Mouse (Mus musculus) layer of hippocampus, adult 6 months (tissue): Measurements from ENCODE around the gene Tnpo2. TPM values are rescaled to one million over a fixed set of nuclear protein-coding genes. Genes with fewer than 3 reads are reported as not detected.

Source experiments
- long read RNA-seq, 2 experiments: library from polyadenylated mRNA; unstranded; transcript quantifications; one replicate each; pipeline ENCODE4 v2.0.0; 2019 to 2020
- microRNA-seq: library from miRNA; unstranded; fragments of <30 nt; microRNA quantifications from one replicate; pipeline ENCODE4 v1.2.0, GENCODE M21; 2020
- polyA plus RNA-seq: library from polyadenylated mRNA; unstranded; fragments of <200 nt; fragmentation: Nextera tagmentation; gene quantifications from 2 replicates; pipeline ENCODE4 v1.2.3, GENCODE M21; 2021

Tnpo2 gene
- 24.3 and 26.5 TPM in 2 replicates for polyA plus RNA-seq
- long read RNA-seq, experiment 1, partial matches to known transcripts: 0 of 9 reads
- long read RNA-seq, experiment 1, other reads (novel, unspliced or antisense): 9 of 9 reads
- long read RNA-seq, experiment 2, full-length matches to known transcripts: 5 of 72 reads
- long read RNA-seq, experiment 2, partial matches to known transcripts: 10 of 72 reads
- long read RNA-seq, experiment 2, other reads (novel, unspliced or antisense): 57 of 72 reads

GRCm38 (mm10) chr8:85036718-85037365, at the start of gene Tnpo2:
Tnpo2 (plus strand) TSS chr8:85036915.

GRCm38 (mm10) chr8:84990349-84990748, 46.4 kb upstream of the Tnpo2 start, which contains the start of gene Hook2:
Hook2 (plus strand) TSS chr8:84990603.

GRCm38 (mm10) chr8:85014431-85014830, 22.3 kb upstream of the Tnpo2 start, which contains the start of gene Best2:
Best2 (minus strand) TSS chr8:85014531.

GRCm38 (mm10) chr8:85025098-85025932, 11.4 kb upstream of the Tnpo2 start, which contains the start of gene Asna1:
Asna1 (minus strand) TSS chr8:85025281.

GRCm38 (mm10) chr8:85026670-85027515, 9.8 kb upstream of the Tnpo2 start, which contains the start of gene Trir:
Trir (plus strand) TSS chr8:85026823.

GRCm38 (mm10) chr8:85059879-85060616, 23.3 kb downstream of the Tnpo2 start, which contains the start of gene Fbxw9:
Fbxw9 (plus strand) TSS chr8:85060055.

GRCm38 (mm10) chr8:85067982-85068381, 31.3 kb downstream of the Tnpo2 start, which contains the start of gene Gm5741:
Gm5741 (minus strand) TSS chr8:85067982.

GRCm38 (mm10) chr8:85071514-85072281, 35.0 kb downstream of the Tnpo2 start, which contains the start of gene Dhps:
Dhps (plus strand) TSS chr8:85071757.

GRCm38 (mm10) chr8:85080532-85081215, 44.0 kb downstream of the Tnpo2 start, which contains the start of gene Wdr83os:
Wdr83os (plus strand) TSS chr8:85080740.

GRCm38 (mm10) chr8:85081216-85081555, 44.5 kb downstream of the Tnpo2 start, which contains the start of gene Wdr83:
Wdr83 (minus strand) TSS chr8:85081306.

GRCm38 (mm10) chr8:85083108-85083813, 46.5 kb downstream of the Tnpo2 start, which contains the start of gene Man2b1:
Man2b1 (plus strand) TSS chr8:85083270.

Small RNAs within 50 kb of the gene (microRNA-seq; reads per million reads assigned to microRNA genes)
- gene Mir7070: 2.1 reads per million, percentile 3 among the genes with 10 or more reads in this experiment

Other genes with a start within 250 kb of the Tnpo2 start
- gene Nfix, start 236.6 kb upstream of the Tnpo2 start, polyA plus RNA-seq: 211 and 265 TPM in 2 replicates
- 14.6 and 16.6 TPM in 2 replicates for gene Dand5, start 214.1 kb upstream of the Tnpo2 start, polyA plus RNA-seq
- 36.3 and 37.5 TPM in 2 replicates for gene Gadd45gip1, start 205.4 kb upstream of the Tnpo2 start, polyA plus RNA-seq
- gene Rad23a, start 196.2 kb upstream of the Tnpo2 start, polyA plus RNA-seq: 132 and 159 TPM in 2 replicates
- 92.3 and 126 TPM in 2 replicates for gene Calr, start 190.0 kb upstream of the Tnpo2 start, polyA plus RNA-seq
- 21.3 and 22.2 TPM in 2 replicates for gene Farsa, start 179.9 kb upstream of the Tnpo2 start, polyA plus RNA-seq
- gene Syce2, start 164.8 kb upstream of the Tnpo2 start, polyA plus RNA-seq: 18.5 and 21.1 TPM in 2 replicates
- 22.7 and 24.2 TPM in 2 replicates for gene Gcdh, start 143.0 kb upstream of the Tnpo2 start, polyA plus RNA-seq
- 0.15 and 0.30 TPM in 2 replicates for gene Klf1, start 135.0 kb upstream of the Tnpo2 start, polyA plus RNA-seq
- gene Dnase2a, start 128.4 kb upstream of the Tnpo2 start, polyA plus RNA-seq: 4.5 and 6.6 TPM in 2 replicates
- gene Mast1, start 99.6 kb upstream of the Tnpo2 start, polyA plus RNA-seq: 11.2 and 18.3 TPM in 2 replicates
- 0.15 TPM in 1 of 2 replicates, not detected in the other for gene Rtbdn, start 89.9 kb upstream of the Tnpo2 start, polyA plus RNA-seq
- gene Gm49661, start 67.5 kb upstream of the Tnpo2 start, polyA plus RNA-seq: not detected in 2 replicates
- 688 and 751 TPM in 2 replicates for gene Prdx2, start 67.3 kb upstream of the Tnpo2 start, polyA plus RNA-seq
- gene Rnaseh2a, start 67.1 kb upstream of the Tnpo2 start, polyA plus RNA-seq: 45.5 and 52.3 TPM in 2 replicates
- gene Junb, start 58.2 kb upstream of the Tnpo2 start, polyA plus RNA-seq: 142 and 144 TPM in 2 replicates
- gene Hook2, start 46.3 kb upstream of the Tnpo2 start, polyA plus RNA-seq: 5.0 and 6.2 TPM in 2 replicates
- gene Best2, start 22.4 kb upstream of the Tnpo2 start, polyA plus RNA-seq: 0.09 TPM in 1 of 2 replicates, not detected in the other
- gene Asna1, start 11.6 kb upstream of the Tnpo2 start, polyA plus RNA-seq: 31.7 and 41.1 TPM in 2 replicates
- 71.1 and 83.3 TPM in 2 replicates for gene Trir, start 10.1 kb upstream of the Tnpo2 start, polyA plus RNA-seq
- 13.4 and 14.1 TPM in 2 replicates for gene Fbxw9, start 23.1 kb downstream of the Tnpo2 start, polyA plus RNA-seq
- not detected in 2 replicates for gene Gm5741, start 31.1 kb downstream of the Tnpo2 start, polyA plus RNA-seq
- 63.7 and 73.4 TPM in 2 replicates for gene Dhps, start 34.8 kb downstream of the Tnpo2 start, polyA plus RNA-seq
- gene Wdr83os, start 43.8 kb downstream of the Tnpo2 start, polyA plus RNA-seq: 140 and 142 TPM in 2 replicates
- 35.6 and 36.8 TPM in 2 replicates for gene Wdr83, start 44.4 kb downstream of the Tnpo2 start, polyA plus RNA-seq
- gene Man2b1, start 46.4 kb downstream of the Tnpo2 start, polyA plus RNA-seq: 20.7 and 26.6 TPM in 2 replicates
- 1.4 and 1.6 TPM in 2 replicates for gene Zfp791, start 86.2 kb downstream of the Tnpo2 start, polyA plus RNA-seq
- gene Cks1brt, start 115.0 kb downstream of the Tnpo2 start, polyA plus RNA-seq: not detected in 2 replicates
- gene Olfr371, start 189.1 kb downstream of the Tnpo2 start, polyA plus RNA-seq: not detected in 2 replicates